ENCODE assay signal across 1 mouse cellular context in genomic region chr15:79381644-79382043, GRCm38 (mm10).
TF ChIP-seq lines count a peak whose summit lies in the region.

No protein-coding gene starts in this region.

TF ChIP-seq in CH12.LX, 34 proteins besides CTCF, POLR2A, EP300 and RAD21 (continued from another document):
- TF ChIP-seq ZKSCAN1 (IDR thresholded peaks at IDR 0.05; ENCODE audit: borderline replicate concordance, low read depth, low read length), result no peak
- no peak for TF ChIP-seq MEF2A (IDR thresholded peaks at IDR 0.05; ENCODE audit: borderline replicate concordance, low read depth, low read length)
- TF ChIP-seq ETS1 (conservative IDR thresholded peaks at IDR 0.05; ENCODE audit: low read depth, low read length), result no peak
- no peak for TF ChIP-seq MXI1 (IDR thresholded peaks at IDR 0.05; ENCODE audit: low read depth, low read length)
- no peak for TF ChIP-seq JUND (conservative IDR thresholded peaks at IDR 0.05; ENCODE audit: low read depth, low read length)
- TF ChIP-seq MYC (IDR thresholded peaks at IDR 0.05; ENCODE audit: low read depth, low read length), result no peak
- TF ChIP-seq RCOR1 (conservative IDR thresholded peaks at IDR 0.05; ENCODE audit: low read depth, low read length), result no peak
- no peak for TF ChIP-seq JUN (IDR thresholded peaks at IDR 0.05; ENCODE audit: insufficient read depth, low read depth, low read length)
